Mouse (Mus musculus) neural tube, embryonic 11.5 days (tissue): ENCODE data around the gene Rreb1. TPM values are rescaled to one million over a fixed set of nuclear protein-coding genes. Genes with fewer than 3 reads are reported as not detected.

Experiments
- ATAC-seq: fragments of 200-750 bp; cut with Nextera tagmentation; 2 replicates; pipeline ENCODE4 v1.8.0; 2017; ENCODE audit warnings: moderate number of reproducible peaks, mild to moderate bottlenecking, moderate TSS enrichment, moderate library complexity; ENCODE audit not compliant: insufficient read depth, low FRiP score, low TSS enrichment
- DNase-seq: peaks from one replicate; pipeline ENCODE4 v3.0.0-alpha.2; 2015; ENCODE audit warnings: low spot score
- H3K27ac ChIP-seq: fragments of 300-500 bp; sonication (generic); 2 replicates; pipeline ENCODE4 v1.5.1; 2014; ENCODE audit warnings: low read depth, mild to moderate bottlenecking, low read length
- H3K27me3 ChIP-seq: fragments of 300-500 bp; sonication (generic); 2 replicates; pipeline ENCODE4 v1.6.1; 2014; ENCODE audit warnings: mild to moderate bottlenecking, low read length, mixed read lengths; ENCODE audit not compliant: control insufficient read depth, insufficient read depth
- H3K36me3 ChIP-seq: fragments of 300-500 bp; sonication (generic); 2 replicates; pipeline ENCODE4 v1.6.1; 2014; ENCODE audit warnings: mild to moderate bottlenecking, low read length, moderate library complexity, mixed read lengths; ENCODE audit not compliant: control insufficient read depth, insufficient read depth
- H3K4me1 ChIP-seq: fragments of 300-500 bp; sonication (generic); 2 replicates; pipeline ENCODE4 v1.6.1; 2014; ENCODE audit warnings: low read length, mixed read lengths; ENCODE audit not compliant: control insufficient read depth, insufficient read depth
- H3K4me2 ChIP-seq: fragments of 300-500 bp; sonication (generic); 2 replicates; pipeline ENCODE4 v1.6.1; 2014; ENCODE audit warnings: low read depth, mild to moderate bottlenecking, moderate library complexity
- H3K4me3 ChIP-seq: fragments of 300-500 bp; sonication (generic); 2 replicates; pipeline ENCODE4 v1.5.1; 2014; ENCODE audit warnings: low read depth, low read length
- H3K9ac ChIP-seq: fragments of 300-500 bp; sonication (generic); 2 replicates; pipeline ENCODE4 v1.6.1; 2014; ENCODE audit warnings: mild to moderate bottlenecking, low read length
- H3K9me3 ChIP-seq: fragments of 300-500 bp; sonication (generic); 2 replicates; pipeline ENCODE4 v1.6.1; 2016; ENCODE audit warnings: low read length; ENCODE audit not compliant: control insufficient read depth
- WGBS: fragments of 180-500 bp; shearing (Covaris S2); extraction: QIAGEN DNeasy Blood & Tissue Kit; methylation state at CpG from one replicate; pipeline ENCODE4 v1.1.7; 2014; 5-methylcytosine and 5-hydroxymethylcytosine counted together
- polyA plus RNA-seq: library from polyadenylated mRNA; unstranded; fragments of >200 nt; fragmentation: Nextera tagmentation; extraction: Ambion mirVana; gene quantifications from 2 replicates; pipeline ENCODE4 v1.2.1, GENCODE M21; 2014

The Rreb1 gene
- polyA plus RNA-seq, 1 experiment from 2014 or later: 5.9 TPM

GRCm38 (mm10) chr13:37866296-37866695 lies 88.1 kb downstream of the Rreb1 start:
- H3K4me2 ChIP-seq: no peak overlapping the region
- 51% methylated on average over 5 of the region's 5 CpGs for WGBS
- ATAC-seq: no peak

DNA sequence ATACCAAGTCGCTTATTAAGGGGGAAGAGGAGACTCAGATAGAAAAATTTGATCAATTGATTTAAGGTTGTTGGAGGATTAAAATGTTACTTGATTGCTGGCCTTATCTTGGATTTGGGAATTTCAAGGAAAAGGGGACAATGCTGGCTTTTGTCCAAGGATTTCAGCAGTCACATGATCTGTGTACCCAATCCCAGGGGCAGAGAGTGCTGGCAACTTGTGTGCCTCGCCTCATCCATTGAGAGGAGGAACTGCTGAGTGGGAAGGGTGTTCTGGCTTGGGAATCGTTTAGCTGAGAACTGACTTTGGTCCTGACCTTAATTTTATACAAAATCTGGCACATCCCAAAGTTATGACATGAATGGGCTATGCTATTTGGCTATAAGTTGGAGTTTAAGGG lies 88.6 kb downstream of the Rreb1 start:
- H3K27ac ChIP-seq: no peak overlapping the region

More at GRCm38 (mm10) chr13:37866296-37866695, 88.1 kb downstream of the Rreb1 start:
- H3K4me1 ChIP-seq: peaks cover 7% of the 10 kb centered on the region; the same call in 1 of the 2 replicates
- H3K27me3 ChIP-seq: no peaks in the 10 kb centered on the region
- H3K27ac ChIP-seq: no peak overlapping the region
- no peaks in the 10 kb centered on the region for H3K9me3 ChIP-seq
- no peak overlapping the region for H3K9ac ChIP-seq
- no peak for DNase-seq
- no peak overlapping the region for H3K4me3 ChIP-seq
- H3K36me3 ChIP-seq: no peaks in the 10 kb centered on the region

GRCm38 (mm10) chr13:37870118-37870908 lies 92.1 kb downstream of the Rreb1 start:
- no peak overlapping the region for H3K4me3 ChIP-seq
- ATAC-seq: no peak
- no peaks in the 10 kb centered on the region for H3K36me3 ChIP-seq
- WGBS: 82% methylated on average over 12 of the region's 12 CpGs
- H3K9ac ChIP-seq: no peak overlapping the region
- no peaks in the 10 kb centered on the region for H3K27me3 ChIP-seq
- H3K4me2 ChIP-seq: no peak overlapping the region
- DNase-seq: no peak
- no peak overlapping the region for H3K27ac ChIP-seq
- no peaks in the 10 kb centered on the region for H3K9me3 ChIP-seq
- H3K4me1 ChIP-seq: no peaks in the 10 kb centered on the region

More for the DNA sequence above, 88.6 kb downstream of the Rreb1 start:
- peaks cover 5% of the 10 kb centered on the region; the same call in 1 of the 2 replicates for H3K4me1 ChIP-seq
- H3K9ac ChIP-seq: no peak overlapping the region
- ATAC-seq: no peak
- H3K36me3 ChIP-seq: no peaks in the 10 kb centered on the region
- WGBS: 64% methylated on average over 3 of the region's 3 CpGs
- H3K27me3 ChIP-seq: no peaks in the 10 kb centered on the region
- no peak overlapping the region for H3K4me2 ChIP-seq
- no peaks in the 10 kb centered on the region for H3K9me3 ChIP-seq
- DNase-seq: no peak
- no peak overlapping the region for H3K4me3 ChIP-seq

DNA sequence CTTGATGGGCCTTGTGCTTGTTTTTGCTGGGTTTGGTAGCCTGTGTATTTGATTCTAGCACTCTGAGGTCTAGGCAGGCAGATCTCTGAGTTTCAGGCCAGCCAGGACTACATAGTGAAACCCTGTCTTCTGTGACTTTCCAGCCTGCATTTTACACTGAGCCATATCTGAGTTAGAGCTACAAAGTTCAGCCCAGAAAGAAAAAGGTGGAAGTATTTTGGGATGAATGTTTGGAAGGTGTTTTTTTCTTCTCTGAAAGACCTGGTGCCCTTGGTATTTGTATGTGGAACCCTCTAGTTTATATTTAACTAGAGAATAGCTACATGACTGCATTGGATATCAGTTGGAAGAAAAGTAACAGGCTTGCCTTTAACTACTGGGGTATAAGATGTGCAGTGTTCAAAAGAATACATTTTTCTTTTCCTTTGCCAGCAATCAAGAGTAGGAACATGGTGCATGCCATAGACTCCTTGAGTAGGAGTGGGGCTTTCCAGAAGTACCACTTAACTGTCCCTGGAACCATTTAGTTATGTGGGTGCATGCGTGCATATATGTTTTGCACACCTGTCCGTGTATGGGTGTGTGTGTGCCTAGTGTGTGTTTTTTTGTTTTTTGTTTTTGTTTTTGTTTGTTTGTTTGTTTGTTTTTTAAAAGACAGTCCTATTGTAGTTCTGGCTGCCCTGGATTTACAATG lies 94.1 kb downstream of the Rreb1 start:
- Histone ChIP-seq H3K4me2 (no peak overlapping the region), H3K9ac (no peak overlapping the region), H3K4me3 (no peak overlapping the region), H3K36me3 (no peaks in the 10 kb centered on the region), H3K9me3 (no peaks in the 10 kb centered on the region), H3K27me3 (no peaks in the 10 kb centered on the region), H3K4me1 (no peaks in the 10 kb centered on the region; the same call in 1 of the 2 replicates), H3K27ac (no peak overlapping the region)
- 97% methylated on average over 2 of the region's 2 CpGs for WGBS
- DNase-seq (no peak), ATAC-seq (no peak)

DNA sequence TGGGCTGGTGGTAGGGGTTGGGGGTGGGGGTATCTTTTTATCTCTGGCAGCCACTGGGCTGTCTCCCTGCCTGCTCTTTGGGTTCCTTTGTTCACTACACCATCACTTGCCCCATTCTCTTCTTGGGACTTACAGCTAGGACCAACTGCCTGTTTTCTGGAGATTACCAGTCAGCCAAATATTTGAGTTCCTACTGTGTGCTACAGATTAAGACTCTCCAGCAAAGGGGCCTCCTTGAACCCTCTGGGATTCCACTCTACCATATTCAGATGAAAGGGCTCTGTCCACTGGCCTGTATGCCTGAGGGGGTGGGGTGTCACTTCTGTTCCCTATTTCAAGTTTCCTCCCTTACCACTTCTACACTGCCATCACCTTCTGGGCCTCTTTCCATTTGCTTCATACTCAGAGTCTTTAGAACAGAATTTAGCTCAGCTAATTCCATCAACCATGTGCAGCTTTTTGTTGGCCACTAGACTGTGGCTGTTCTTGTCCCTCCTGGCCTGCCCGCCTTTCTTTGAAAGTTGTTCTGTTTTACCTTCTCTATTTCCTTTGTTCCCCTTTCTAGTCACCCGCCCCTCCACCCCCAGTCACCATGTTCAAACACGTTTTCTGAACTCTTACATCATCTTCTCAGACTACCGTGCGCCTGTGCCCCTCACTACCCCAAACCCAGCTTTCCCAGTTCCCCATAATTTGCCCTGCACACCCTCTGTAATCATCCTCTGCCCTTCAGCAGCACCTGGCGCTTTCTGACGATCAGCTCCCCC lies 95.1 kb downstream of the Rreb1 start:
- no peaks in the 10 kb centered on the region for H3K9me3 ChIP-seq

GRCm38 (mm10) chr13:37875919-37876318 lies 97.7 kb downstream of the Rreb1 start:
- no peak overlapping the region for H3K27ac ChIP-seq
- H3K9ac ChIP-seq: no peak overlapping the region
- no peak overlapping the region for H3K4me3 ChIP-seq
- no peak for DNase-seq
- no peaks in the 10 kb centered on the region for H3K27me3 ChIP-seq
- no peak overlapping the region for H3K4me2 ChIP-seq
- 86% methylated on average over 2 of the region's 2 CpGs for WGBS
- H3K36me3 ChIP-seq: no peaks in the 10 kb centered on the region
- H3K4me1 ChIP-seq: peaks cover 4% of the 10 kb centered on the region; the same call in 1 of the 2 replicates
- no peak for ATAC-seq
- H3K9me3 ChIP-seq: no peaks in the 10 kb centered on the region

More for the DNA sequence above, 95.1 kb downstream of the Rreb1 start:
- H3K4me1 ChIP-seq: no peaks in the 10 kb centered on the region; the same call in 1 of the 2 replicates
- ATAC-seq (no peak), DNase-seq (no peak)
- H3K4me3 ChIP-seq: no peak overlapping the region
- no peaks in the 10 kb centered on the region for H3K36me3 ChIP-seq
- no peak overlapping the region for H3K4me2 ChIP-seq
- no peaks in the 10 kb centered on the region for H3K27me3 ChIP-seq
- 82% methylated on average over 7 of the region's 7 CpGs for WGBS
- H3K27ac ChIP-seq: no peak overlapping the region
- H3K9ac ChIP-seq: no peak overlapping the region

GRCm38 (mm10) chr13:37876366-37876765 lies 98.2 kb downstream of the Rreb1 start:
- Histone ChIP-seq H3K9me3 (no peaks in the 10 kb centered on the region), H3K4me3 (no peak overlapping the region), H3K4me1 (peaks cover 4% of the 10 kb centered on the region; the same call in 1 of the 2 replicates), H3K9ac (no peak overlapping the region), H3K4me2 (no peak overlapping the region), H3K27ac (no peak overlapping the region), H3K36me3 (no peaks in the 10 kb centered on the region), H3K27me3 (no peaks in the 10 kb centered on the region)
- 65% methylated on average over 5 of the region's 5 CpGs for WGBS
- no peak for DNase-seq
- ATAC-seq: no peak

DNA sequence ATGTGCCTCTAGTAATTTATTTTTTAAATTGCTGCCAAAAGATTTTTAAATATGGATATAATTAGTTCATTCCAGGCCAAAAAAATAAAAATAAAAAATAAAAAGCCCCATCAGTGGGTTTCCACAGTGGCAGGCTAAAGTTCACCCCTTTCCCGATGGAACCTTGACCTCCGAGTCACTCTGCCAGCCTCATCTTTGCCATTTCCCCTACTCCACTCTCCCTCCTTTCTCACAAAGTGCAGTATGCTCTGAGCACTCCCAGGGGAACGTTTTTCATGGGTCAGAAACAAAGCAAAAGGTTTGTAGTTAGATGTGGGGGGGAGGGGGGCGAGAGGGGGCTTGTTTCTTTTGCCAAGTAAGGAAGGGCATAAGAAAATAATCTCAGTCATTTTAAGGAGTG lies 98.6 kb downstream of the Rreb1 start:
- ATAC-seq: no peak

More for the DNA sequence above, 98.6 kb downstream of the Rreb1 start:
- H3K9me3 ChIP-seq: no peaks in the 10 kb centered on the region
- DNase-seq: no peak
- no peak overlapping the region for H3K9ac ChIP-seq
- H3K27me3 ChIP-seq: no peaks in the 10 kb centered on the region
- no peaks in the 10 kb centered on the region for H3K36me3 ChIP-seq
- 44% methylated on average over 4 of the region's 4 CpGs for WGBS
- no peak overlapping the region for H3K4me3 ChIP-seq
- H3K27ac ChIP-seq: no peak overlapping the region
- no peak overlapping the region for H3K4me2 ChIP-seq
- H3K4me1 ChIP-seq: peaks cover 4% of the 10 kb centered on the region; the same call in 1 of the 2 replicates
